Mouse (Mus musculus) kidney, adult 9 months (tissue): Measurements from ENCODE around the gene Esp34.

Experiments used
- DNase-seq: peaks from one replicate; pipeline ENCODE4 v3.0.0; 2022

Gene Esp34

DNA sequence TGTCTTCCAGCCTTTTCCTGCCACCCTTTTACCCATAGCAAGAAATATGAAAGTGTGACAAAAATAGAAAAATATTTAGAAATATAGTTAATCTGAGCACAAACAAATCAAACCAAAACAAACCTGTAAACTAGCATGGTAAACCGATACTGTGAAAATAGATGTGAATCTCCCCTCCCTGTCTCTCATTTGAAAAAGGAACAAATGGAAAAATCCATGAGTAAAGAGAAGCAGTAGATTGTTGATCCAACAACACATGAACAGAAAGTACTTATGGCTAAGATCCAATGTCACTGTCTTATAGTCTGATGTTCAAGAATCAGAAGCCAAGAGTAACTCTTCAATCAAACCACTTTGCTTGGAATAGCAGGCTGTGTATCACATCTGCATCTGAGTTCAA, at the start of gene Esp34:
Gene Esp34, plus strand, starts transcription at position 301 of the 400 bp plus-strand sequence.
- no peak for DNase-seq

GRCm38 (mm10) chr17:38562527-38562926, 8.5 kb downstream of the Esp34 start:
- no peak for DNase-seq
